Mouse (Mus musculus): ENCODE data around the gene Foxc1.

Foxc1 gene

GRCm38 (mm10) chr13:31806428-31806832 lies at the start of gene Foxc1:
Gene Foxc1 (plus strand): TSS chr13:31806633.
- peak; percentile 80 for DNase-seq (ENCODE audit: low read depth, low spot score)

GRCm38 (mm10) chr13:31760411-31760810 lies 46.0 kb upstream of the Foxc1 start:
- no peak for DNase-seq (ENCODE audit: low read depth, low spot score)

- DNase-seq (ENCODE audit: low read depth, low spot score): no peak
These were observed 45.4 kb upstream of the Foxc1 start for GRCm38 (mm10) chr13:31761057-31761456.

- DNase-seq (ENCODE audit: low read depth, low spot score): no peak
These were observed 42.0 kb upstream of the Foxc1 start for GRCm38 (mm10) chr13:31764419-31764818.

- no peak for DNase-seq (ENCODE audit: low read depth, low spot score)
These were observed 40.9 kb upstream of the Foxc1 start for GRCm38 (mm10) chr13:31765564-31765963.

GRCm38 (mm10) chr13:31772882-31773281 lies 33.6 kb upstream of the Foxc1 start:
- DNase-seq (ENCODE audit: low read depth, low spot score): no peak

- no peak for DNase-seq (ENCODE audit: low read depth, low spot score)
These were observed 30.7 kb upstream of the Foxc1 start for GRCm38 (mm10) chr13:31775762-31776161.

GRCm38 (mm10) chr13:31779281-31779981 lies 27.0 kb upstream of the Foxc1 start:
- DNase-seq (ENCODE audit: low read depth, low spot score): peak; percentile 71

GRCm38 (mm10) chr13:31780299-31780698 lies 26.1 kb upstream of the Foxc1 start:
- no peak for DNase-seq (ENCODE audit: low read depth, low spot score)

GRCm38 (mm10) chr13:31782063-31782462 lies 24.4 kb upstream of the Foxc1 start:
- DNase-seq (ENCODE audit: low read depth, low spot score): no peak

- DNase-seq (ENCODE audit: low read depth, low spot score): no peak
These were observed 21.7 kb upstream of the Foxc1 start for GRCm38 (mm10) chr13:31784757-31785156.

- peak; percentile 79 for DNase-seq (ENCODE audit: low read depth, low spot score)
These were observed 13.8 kb upstream of the Foxc1 start for GRCm38 (mm10) chr13:31792480-31793132.

- no peak for DNase-seq (ENCODE audit: low read depth, low spot score)
These were observed 13.3 kb upstream of the Foxc1 start for GRCm38 (mm10) chr13:31793163-31793562.

GRCm38 (mm10) chr13:31797346-31797745 lies 9.1 kb upstream of the Foxc1 start:
- no peak for DNase-seq (ENCODE audit: low read depth, low spot score)

GRCm38 (mm10) chr13:31798075-31798474 lies 8.4 kb upstream of the Foxc1 start:
- no peak for DNase-seq (ENCODE audit: low read depth, low spot score)

GRCm38 (mm10) chr13:31800581-31801576 lies 5.6 kb upstream of the Foxc1 start:
- DNase-seq (ENCODE audit: low read depth, low spot score): peak; percentile 81

- peak; percentile 12 for DNase-seq (ENCODE audit: low read depth, low spot score)
These were observed 4.6 kb upstream of the Foxc1 start for GRCm38 (mm10) chr13:31801703-31802305.

- DNase-seq (ENCODE audit: low read depth, low spot score): no peak
These were observed 4.0 kb upstream of the Foxc1 start for GRCm38 (mm10) chr13:31802447-31802846.

- peak; percentile 38 for DNase-seq (ENCODE audit: low read depth, low spot score)
These were observed 3.0 kb upstream of the Foxc1 start for GRCm38 (mm10) chr13:31803166-31804093.

GRCm38 (mm10) chr13:31804571-31804970 lies 1.9 kb upstream of the Foxc1 start:
- DNase-seq (ENCODE audit: low read depth, low spot score): no peak
